Mouse (Mus musculus) induced T-regulatory cell, adult 2 months (primary cell): ENCODE data around the gene Qsox2.

Experiments
- DNase-seq: peaks from one replicate; pipeline ENCODE4 v3.0.0-alpha.2; 2012; ENCODE audit warnings: low read depth

Qsox2 gene

GRCm38 (mm10) chr2:26223961-26224360 is 13.4 kb downstream of the Qsox2 start:
- no peak for DNase-seq

- DNase-seq, result no peak
These were observed 22.8 kb downstream of the Qsox2 start for GRCm38 (mm10) chr2:26214526-26214925.

- DNase-seq, result no peak
These were observed 27.8 kb downstream of the Qsox2 start for GRCm38 (mm10) chr2:26209566-26209965.

- peak; percentile 59 for DNase-seq
These were observed 29.1 kb downstream of the Qsox2 start, which contains the start of gene Lhx3 for GRCm38 (mm10) chr2:26208126-26208789. Gene Lhx3, minus strand, starts transcription at chr2:26208289.

- no peak for DNase-seq
These were observed 29.8 kb downstream of the Qsox2 start for GRCm38 (mm10) chr2:26207559-26207958.

- DNase-seq, result no peak
These were observed 31.6 kb downstream of the Qsox2 start for GRCm38 (mm10) chr2:26205761-26206160.

- DNase-seq, result peak; percentile 26
These were observed 32.2 kb downstream of the Qsox2 start for GRCm38 (mm10) chr2:26205126-26205525.

GRCm38 (mm10) chr2:26202849-26203475 is 34.4 kb downstream of the Qsox2 start:
- no peak for DNase-seq

GRCm38 (mm10) chr2:26201926-26202848 is 35.1 kb downstream of the Qsox2 start:
- DNase-seq, result no peak

GRCm38 (mm10) chr2:26198488-26198887 is 38.8 kb downstream of the Qsox2 start:
- no peak for DNase-seq

GRCm38 (mm10) chr2:26194552-26195339 is 42.6 kb downstream of the Qsox2 start:
- no peak for DNase-seq

GRCm38 (mm10) chr2:26188517-26188916 is 48.8 kb downstream of the Qsox2 start:
- DNase-seq, result no peak

- DNase-seq, result no peak
These were observed 53.0 kb downstream of the Qsox2 start for GRCm38 (mm10) chr2:26184352-26184751.

GRCm38 (mm10) chr2:26182646-26183045 is 54.7 kb downstream of the Qsox2 start:
- peak; percentile 33 for DNase-seq

GRCm38 (mm10) chr2:26177189-26177588 is 60.1 kb downstream of the Qsox2 start:
- no peak for DNase-seq

GRCm38 (mm10) chr2:26176731-26177130 is 60.6 kb downstream of the Qsox2 start:
- no peak for DNase-seq

GRCm38 (mm10) chr2:26175191-26175590 is 62.1 kb downstream of the Qsox2 start:
- no peak for DNase-seq

- no peak for DNase-seq
These were observed 65.2 kb downstream of the Qsox2 start for GRCm38 (mm10) chr2:26172166-26172565.

- DNase-seq, result no peak
These were observed 66.9 kb downstream of the Qsox2 start for GRCm38 (mm10) chr2:26170376-26170775.

GRCm38 (mm10) chr2:26168843-26169579 is 68.3 kb downstream of the Qsox2 start:
- DNase-seq, result no peak

- DNase-seq, result no peak
These were observed 70.4 kb downstream of the Qsox2 start for GRCm38 (mm10) chr2:26166890-26167289.
